Mouse (Mus musculus): ENCODE measurements around the gene Bach2.

Gene Bach2

DNA sequence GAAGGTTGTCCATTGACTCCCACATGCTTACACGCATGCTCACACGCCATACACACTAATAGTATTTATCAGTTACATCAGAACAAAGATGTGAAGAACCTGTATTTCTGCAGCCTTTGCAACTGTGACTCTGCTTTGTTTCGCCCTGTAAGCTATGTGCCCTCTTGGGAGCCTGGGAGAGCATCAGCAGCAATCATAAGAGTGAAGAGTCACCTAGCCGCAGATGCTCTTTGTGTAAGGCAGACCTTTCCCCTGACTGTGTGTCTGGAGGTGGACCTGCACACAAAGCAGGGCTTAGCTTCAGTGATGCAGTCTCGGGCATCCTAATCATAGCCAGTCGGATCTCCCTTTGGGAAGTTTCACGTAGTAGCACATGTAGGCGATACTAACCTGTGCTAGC lies 243.5 kb downstream of the Bach2 start:
- DNase-seq (ENCODE audit: low read depth, low spot score) = no peak

DNA sequence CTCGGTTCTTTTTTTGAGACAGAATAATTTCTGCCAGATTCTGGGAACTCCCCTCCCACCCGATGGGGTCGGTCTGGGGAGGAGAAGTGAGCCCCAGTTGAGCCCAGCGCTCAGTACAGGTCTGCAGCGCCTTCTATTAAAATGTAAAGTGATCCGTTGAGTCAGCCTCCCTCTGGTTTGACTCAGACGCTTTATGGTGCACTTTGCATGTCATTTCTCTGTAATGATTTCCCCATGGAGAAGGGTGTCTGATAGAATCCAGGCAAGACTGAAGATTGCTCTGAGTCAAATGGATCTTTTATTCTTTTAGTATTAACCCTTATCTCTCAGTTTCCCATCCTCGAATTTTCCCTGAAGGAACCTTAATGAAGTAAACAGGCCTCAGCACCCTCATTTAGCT lies 244.3 kb downstream of the Bach2 start:
- no peak for DNase-seq (ENCODE audit: low read depth, low spot score)

DNA sequence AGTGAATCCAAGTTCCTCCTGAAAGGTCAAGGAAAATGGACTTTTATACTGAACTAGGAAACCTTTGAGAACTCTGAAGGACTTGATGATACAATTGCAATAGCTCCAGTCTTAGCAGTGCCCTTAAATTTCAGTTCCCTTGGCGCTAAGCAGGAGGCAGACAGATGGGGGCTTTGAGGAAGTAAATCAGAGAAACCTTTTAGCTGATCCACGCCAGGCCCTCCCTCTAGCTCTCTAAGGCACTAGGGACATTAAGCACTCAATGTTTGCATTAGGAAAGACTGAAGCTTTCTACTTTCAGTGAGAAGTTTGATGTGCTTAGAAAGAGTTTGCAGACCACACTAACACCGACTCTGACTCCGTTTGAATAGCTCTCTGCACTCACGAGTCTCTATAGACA lies 247.2 kb downstream of the Bach2 start:
- DNase-seq (ENCODE audit: low read depth, low spot score) = no peak

DNA sequence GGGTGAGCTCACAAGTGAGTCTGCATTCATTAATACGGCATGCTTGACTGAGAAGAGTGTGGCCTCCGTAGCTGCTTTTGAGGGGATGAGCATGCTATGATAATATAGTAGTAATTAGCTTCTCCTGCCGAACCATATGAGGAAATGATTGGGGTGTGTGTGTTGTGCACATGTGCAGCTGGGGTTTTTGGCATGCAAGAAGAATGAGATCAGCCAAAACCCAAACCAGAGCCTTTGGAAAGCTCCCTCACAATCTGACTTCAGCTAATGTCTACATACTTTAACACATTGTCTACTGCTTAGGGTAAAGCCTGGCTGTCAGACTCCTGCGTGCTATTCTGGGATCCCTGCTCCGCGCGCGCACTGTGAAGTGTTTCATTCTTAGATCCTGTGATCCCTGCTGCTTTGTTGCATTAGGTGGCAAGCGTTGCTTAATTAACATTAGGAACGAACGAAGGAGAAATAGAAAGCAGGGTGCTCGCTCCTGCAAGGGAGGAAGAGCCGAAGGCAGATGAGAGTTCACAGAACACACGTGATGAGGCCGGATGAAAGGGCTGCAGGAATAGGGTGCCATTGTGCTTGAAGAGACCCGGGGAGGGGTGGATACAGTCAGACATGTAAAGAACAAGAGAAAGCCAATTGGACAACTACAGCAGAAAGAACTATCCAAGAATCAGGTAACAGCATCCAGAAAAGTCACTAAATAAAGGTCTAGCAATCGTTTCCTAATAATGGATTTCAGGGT lies 248.2 kb downstream of the Bach2 start:
- DNase-seq (ENCODE audit: low read depth, low spot score) = no peak

DNA sequence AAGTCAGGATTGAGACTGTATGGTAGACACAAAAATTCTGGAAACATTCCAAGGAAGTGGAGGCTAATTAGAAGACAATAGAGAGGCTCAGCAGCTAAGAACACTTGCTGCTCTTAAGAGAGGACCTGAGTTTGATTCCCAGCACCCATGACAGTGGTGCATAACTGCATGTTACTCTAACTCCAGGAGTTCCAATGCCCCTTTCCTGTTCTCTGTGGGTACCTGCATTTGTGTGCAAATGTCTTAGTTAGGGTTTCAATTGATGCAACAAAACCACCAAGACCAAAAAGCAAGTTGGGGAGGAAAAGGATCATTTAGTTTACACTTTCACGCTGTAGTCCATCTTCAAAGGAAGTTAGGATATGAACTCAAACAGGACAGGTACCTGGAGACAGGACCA lies 250.6 kb downstream of the Bach2 start:
- DNase-seq (ENCODE audit: low read depth, low spot score) = no peak

DNA sequence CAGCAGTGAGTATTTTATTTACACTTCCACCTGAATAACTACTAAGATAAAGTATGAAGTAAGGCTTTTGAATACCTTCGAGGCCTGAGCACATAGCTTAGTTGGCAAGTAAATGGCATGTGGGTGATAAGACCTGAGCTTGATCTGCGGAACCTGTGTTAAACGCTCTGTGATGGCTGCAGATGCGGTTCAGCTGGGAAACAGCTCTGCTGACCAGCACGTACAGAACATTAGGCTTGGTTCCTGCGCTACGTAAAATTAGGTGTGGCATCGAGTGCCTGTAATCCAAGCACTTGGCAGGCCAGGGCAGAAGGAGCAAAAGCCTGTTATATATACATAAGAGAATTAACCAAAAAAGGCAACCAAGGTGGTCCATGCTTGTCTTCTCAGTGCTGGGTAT lies 252.6 kb downstream of the Bach2 start:
- DNase-seq (ENCODE audit: low read depth, low spot score) = no peak

DNA sequence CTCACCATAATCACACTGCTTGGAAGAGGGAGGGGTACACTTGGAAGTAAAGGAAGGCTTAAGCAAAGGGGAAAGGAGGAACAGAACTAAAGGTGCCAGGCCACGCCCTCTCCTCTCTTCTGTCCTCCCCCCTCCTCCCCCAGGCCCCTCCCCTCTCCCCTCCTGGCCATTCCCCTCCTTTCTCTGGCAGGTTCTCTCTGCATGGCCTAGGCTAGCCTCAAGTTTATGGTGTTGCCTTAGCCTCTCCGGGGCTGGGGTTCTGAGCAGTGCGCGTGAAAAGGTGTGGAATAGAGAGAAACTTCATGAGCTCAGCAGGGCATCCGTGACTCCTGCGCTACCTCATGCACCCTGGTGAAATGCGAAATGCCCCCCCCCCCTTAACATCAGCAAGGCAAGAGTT lies 254.2 kb downstream of the Bach2 start:
- no peak for DNase-seq (ENCODE audit: low read depth, low spot score)

DNA sequence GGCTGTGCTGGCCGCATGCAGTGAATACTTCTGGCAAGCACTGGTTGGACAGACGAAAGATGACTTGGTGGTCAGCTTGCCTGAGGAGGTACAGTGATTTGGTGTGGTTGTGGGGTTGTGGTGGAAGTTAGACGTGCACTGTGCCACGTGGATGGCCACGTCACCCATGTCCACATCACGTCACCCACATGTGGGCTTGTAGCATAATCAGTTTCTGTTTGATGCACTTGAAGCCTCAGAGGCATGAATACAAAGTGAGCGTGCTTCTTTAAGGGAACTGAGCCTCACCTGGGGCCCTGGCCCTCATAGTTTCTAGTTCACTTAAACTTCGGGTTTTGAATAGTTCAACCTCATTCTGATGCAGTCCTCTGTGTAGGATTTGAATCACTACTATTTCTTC lies 263.2 kb downstream of the Bach2 start:
- no peak for DNase-seq (ENCODE audit: low read depth, low spot score)

DNA sequence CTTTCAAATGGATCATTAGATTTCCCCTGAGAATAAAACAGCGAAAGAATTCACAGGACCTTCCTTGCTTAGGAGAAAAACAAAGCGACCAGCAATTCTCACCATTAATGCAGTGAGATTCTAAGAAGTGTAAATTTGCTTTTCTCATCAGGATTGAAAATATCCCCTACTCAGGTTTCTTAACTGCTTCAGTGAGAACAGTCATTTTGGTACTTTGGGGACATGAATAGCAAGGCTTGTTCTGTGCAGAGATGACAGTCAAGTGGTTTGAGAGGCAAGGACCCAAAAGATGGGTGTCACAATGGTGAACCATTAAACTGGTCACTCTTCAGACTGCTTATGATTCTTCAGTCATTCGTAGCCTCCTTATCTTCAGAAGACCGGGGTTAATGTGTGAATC lies 263.6 kb downstream of the Bach2 start:
- no peak for DNase-seq (ENCODE audit: low read depth, low spot score)

DNA sequence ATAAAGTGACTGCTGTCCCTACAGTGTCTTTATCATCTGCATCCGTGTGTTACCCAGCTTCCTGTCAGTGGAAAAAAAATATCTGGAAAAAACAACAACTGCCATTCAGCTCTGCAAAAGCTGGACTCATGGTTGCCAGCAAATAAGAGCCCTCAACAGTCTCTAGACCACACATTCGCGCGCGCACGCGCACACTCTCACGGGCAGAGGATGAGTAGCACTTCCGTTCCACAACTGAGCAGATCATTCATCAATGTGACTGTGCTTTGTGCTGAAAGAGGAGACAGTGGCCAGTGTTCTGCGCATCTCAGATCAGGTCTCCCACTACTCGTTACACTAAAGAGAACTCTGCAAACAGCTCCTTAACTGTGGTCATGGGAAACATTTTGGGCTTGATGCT lies 265.6 kb downstream of the Bach2 start:
- no peak for DNase-seq (ENCODE audit: low read depth, low spot score)

DNA sequence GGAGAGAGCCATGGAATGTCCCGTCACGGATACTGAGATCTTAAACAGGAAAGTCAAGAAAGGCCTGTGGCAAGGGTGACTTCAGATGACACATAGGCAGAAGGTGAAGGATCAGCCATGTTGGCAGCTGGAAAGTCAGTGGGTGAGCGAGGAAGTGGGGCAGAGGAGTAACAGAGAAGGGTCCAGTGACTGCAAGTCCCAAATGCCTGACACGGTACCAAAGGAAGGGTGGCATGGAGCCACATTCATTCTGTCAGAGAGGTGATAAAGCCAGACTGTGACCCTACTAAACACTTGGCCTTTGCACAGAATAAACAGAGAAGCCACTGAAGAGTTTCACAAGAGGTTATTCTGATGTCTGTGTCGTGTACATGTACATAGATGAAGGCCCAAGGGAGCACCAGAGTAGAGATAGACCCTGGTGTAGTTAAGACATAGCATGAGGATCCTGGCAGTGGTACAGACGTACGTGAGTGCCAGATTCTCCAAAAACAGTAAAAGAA lies 267.8 kb downstream of the Bach2 start:
- no peak for DNase-seq (ENCODE audit: low read depth, low spot score)

DNA sequence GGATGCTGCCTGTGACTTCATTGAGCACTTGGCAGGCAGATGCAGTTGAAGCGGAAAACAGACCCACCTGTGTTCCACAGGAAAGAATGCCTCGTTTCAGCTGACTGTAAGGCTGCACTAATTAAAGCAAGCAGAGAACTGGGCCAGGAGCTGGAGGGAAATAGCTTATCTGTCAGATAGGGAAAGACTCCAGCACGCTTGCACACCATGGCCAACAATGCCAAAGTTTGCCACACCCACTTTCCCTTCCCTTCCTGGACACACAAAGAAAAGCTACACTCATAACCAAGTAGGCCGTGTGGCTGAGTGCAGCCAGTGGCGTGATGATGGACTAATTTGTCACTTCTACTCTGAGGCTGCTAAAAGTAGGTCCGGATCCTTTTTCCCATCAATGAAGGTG lies 268.4 kb downstream of the Bach2 start:
- no peak for DNase-seq (ENCODE audit: low read depth, low spot score)

DNA sequence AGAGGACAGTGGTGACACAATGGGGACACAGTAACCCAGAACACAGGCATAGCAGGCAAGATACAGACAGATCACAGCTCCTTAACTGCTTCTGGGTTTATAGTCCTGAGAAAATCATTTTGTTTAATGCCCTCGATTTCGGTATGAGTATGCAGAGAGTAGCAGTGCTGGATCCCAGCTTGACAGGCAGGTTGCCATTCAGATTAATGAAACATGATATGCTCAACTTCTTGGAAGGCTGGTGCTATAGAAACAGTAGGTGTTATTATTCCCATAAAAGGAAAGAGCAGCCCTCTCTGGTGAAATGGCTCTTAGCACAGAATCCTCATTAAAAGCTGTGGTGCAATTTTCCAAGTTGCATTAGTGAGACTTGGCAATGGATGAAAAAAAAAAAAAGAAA lies 270.0 kb downstream of the Bach2 start:
- no peak for DNase-seq (ENCODE audit: low read depth, low spot score)

DNA sequence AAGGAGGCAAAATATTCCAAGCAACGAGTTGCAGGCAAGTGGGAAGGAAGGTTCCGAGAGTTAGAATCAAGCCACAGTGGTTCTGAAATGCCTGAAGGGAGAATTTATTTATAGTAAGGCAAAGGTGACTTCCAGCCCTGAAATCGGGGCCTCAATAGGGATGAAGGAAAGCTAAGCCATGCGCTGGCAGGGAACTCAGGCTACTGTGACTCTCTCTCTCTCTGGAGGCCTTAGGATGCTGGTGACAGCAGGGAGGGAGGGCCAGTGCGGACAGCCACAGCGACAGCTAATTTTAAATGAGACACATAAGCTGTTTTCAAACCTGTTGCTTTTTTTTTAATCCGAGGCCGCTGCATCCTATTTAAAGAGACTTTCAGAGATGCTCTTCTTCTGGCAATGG lies 270.4 kb downstream of the Bach2 start:
- DNase-seq (ENCODE audit: low read depth, low spot score) = no peak

DNA sequence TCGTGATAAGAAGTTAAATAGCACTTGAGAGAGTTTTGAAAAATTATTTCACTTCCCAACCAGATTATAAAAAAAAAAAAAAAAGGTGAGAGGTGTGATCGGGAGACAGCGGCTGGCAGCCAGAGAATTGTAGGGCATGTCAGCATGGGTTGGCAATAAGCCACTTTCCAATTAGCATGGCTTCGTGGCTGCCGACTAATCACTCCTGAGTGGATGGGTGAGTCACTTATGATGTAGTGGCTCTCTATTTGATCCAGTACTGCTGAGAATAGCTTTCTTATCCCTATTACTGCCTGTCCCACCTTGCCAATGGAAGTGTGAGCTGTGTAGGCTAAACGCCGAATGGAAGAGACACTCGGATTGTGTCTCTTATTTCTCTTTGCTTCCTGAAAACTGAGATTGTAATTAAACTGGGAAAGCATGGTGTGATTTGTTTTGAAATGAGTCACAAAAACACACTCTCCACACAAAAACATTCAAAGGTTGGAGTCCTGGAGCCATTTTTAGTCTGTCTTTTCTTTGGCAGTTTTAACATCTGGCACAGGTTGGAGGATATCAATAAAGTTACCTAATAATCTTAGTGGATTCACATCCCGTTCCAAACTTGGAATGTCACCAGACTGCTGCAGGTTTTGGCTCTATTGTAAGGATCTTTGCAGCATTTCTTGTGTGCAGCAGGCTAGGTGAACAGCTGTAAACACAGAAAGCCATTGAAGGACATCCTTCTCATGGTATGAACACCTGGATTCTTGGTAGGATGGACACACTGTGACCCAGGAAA lies 271.4 kb downstream of the Bach2 start:
- DNase-seq (ENCODE audit: low read depth, low spot score) = no peak

DNA sequence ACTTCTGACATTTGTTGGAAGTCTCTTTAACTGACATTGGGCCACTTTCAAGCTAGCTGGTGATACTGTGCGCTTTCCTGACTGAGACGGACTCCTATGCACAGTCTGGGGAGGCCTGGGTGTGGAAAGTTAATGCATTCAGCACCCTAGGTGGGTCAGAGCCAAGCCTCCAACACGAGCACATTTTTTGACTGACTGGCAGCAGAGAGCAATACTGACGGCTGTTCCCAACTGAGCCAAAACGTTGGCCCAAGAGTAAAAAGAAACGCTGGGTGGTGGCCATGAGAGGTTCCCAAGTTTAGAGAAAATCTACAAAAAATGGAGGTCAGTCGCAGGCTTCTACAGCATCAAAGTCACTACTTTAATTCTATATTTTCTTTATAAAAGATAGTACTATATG lies 272.3 kb downstream of the Bach2 start:
- DNase-seq (ENCODE audit: low read depth, low spot score) = no peak

DNA sequence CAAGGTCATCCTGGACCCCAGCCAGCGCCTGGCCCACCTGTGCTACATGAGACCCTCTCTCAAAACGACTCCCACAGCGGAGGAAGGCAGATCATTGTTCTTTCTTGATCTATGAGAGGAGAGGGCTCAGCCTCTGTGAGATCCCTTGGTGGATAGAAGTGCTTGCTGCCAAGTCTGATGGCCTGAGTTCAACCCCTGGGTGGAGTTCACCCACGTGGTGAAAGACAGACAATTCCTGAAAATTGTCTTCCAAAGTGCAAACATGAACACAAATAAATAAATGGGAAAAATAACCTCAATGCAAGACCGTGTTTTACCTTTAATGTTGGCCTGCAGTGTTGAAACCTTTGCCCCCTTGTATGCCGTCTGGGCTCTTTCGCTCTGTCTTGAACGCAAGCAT lies 277.5 kb downstream of the Bach2 start:
- no peak for DNase-seq (ENCODE audit: low read depth, low spot score)

DNA sequence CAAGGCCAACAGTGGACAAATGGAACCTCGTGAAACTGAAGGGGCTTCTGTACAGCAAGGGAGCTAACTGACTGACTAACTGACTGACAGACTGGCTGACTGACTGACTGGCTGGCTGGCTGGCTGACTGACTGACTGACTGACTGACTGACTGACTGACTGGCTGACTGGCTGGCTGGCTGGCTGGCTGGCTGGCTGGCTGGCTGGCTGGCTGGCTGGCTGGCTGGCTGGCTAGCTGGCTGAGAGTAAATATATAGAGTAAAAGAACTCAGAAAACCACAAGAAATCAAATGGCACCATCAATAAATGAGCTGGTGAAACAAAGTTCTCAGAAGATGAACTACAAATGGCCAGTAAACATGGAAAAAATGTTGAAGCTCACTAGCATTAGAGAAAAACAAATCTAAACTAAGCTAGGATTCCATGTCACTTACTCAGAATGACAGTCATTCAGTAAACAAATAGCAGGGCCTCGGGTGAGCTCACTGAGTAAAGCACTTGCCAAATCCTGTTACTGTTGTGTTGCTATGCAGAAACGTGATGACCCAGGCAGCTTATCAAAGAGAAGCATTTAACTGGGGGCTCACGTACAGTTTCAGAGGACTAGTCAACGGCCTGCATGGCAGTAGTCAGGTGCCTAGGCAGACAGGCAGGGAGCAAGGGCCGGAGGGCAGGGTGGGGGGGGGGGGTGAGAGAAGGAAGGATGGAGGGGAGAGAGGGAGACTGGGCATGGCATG lies 280.4 kb downstream of the Bach2 start:
- DNase-seq (ENCODE audit: low read depth, low spot score) = no peak

DNA sequence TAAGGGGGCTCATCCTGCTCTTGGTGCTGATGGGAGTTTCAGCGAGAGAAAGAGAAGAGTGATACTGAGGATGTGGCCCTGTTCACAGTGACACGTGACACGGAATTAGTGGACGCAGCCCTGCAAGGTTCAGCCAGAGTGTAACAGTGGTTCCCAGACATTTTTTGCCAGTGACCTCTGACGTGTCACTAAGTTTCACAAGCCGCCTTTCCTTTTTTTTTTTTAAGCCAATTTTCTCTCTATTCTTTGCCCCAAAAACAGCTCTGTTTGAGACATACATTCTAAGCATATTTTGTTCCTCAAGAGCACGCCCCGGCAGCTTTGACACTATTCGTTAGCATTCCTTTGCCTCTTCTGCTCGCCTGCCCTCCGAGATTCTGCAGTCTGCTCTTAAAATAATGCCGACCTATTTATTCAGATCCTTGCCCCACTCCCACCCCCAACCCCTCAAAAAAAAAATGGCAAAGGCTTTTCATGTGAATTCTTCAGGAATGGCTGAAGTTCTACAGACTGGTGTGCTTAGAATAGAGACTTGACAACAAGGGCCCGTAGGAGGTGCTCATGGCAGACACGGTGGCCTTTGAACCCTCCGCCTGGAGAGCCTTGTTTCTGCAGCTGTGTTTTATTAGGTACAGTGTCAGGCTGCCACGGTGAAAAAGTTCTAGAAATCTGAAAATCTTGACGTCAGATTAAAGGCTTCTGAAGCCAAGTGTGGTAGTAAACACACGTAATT lies 282.2 kb downstream of the Bach2 start:
- no peak for DNase-seq (ENCODE audit: low read depth, low spot score)

DNA sequence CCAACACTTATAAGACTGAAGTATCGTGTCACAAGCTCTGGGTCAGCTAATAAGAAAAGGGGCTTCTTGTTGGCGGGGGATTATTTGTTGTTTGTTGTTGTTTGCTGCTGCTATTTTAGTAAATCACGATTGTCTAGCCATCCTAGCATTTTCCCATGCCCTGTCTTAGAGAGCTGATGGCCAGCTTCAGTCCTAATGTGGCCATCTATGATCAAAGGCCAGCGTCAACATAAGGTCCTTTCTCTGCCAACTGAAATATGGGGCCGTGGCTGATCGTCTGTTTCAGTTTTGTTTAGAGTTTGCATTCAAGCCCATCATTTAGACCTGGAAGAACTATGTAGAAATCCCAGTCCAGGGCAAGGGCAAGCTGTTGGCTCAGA lies 282.7 kb downstream of the Bach2 start:
- no peak for DNase-seq (ENCODE audit: low read depth, low spot score)

DNA sequence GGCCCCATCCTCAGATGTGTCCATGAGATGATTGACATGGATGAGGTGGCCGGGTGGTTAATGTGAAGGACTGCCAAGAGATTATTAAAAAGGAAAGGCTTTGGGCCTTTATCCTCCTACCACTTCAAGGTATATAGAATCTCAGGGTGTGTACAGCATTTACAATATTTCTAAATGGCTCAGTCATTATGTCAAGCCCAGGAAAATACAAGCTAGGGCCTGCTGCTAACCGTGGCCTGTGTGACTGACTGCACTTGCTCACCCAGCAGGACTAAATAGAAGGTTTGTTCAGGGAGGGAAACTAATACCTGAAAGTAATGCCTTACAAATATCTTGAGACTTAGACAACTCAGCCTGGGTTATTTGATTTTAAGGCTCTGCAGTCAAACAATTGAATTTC lies 283.4 kb downstream of the Bach2 start:
- DNase-seq (ENCODE audit: low read depth, low spot score) = no peak

DNA sequence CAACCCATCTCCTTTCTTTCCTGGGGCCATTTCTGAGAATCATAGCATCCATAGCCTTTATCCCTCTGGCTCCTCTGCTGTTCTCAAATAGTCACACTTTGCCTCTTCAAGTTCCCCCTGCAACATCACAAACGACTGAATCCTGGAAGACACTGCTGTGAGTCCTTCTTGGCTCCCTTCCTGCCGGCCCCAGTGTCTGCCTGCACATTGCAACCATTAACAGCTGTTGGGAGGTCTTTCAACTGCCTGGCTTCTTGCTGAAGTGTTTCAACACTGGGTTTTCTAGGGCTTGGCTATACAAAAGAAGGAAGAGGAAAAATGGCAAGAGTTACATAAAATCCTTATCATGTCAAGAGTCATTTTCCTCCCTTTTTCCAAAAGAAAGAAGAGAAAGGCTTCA lies 285.7 kb downstream of the Bach2 start:
- DNase-seq (ENCODE audit: low read depth, low spot score) = no peak

Measured in brain, embryonic 18.5 days (tissue).